Mouse (Mus musculus) cerebellum, postnatal 4 days (tissue): ENCODE data around the gene Zbp1.
A peak's percentile ranks its signal among the peaks of the same experiment; 100 is the strongest.

Experiments used
- DNase-seq, 2 experiments: peaks; one replicate each; pipeline ENCODE4 v3.0.0; 2022; ENCODE audit warnings: low spot score in 2 of 2, mixed read lengths in 1 of 2

The Zbp1 gene

DNA sequence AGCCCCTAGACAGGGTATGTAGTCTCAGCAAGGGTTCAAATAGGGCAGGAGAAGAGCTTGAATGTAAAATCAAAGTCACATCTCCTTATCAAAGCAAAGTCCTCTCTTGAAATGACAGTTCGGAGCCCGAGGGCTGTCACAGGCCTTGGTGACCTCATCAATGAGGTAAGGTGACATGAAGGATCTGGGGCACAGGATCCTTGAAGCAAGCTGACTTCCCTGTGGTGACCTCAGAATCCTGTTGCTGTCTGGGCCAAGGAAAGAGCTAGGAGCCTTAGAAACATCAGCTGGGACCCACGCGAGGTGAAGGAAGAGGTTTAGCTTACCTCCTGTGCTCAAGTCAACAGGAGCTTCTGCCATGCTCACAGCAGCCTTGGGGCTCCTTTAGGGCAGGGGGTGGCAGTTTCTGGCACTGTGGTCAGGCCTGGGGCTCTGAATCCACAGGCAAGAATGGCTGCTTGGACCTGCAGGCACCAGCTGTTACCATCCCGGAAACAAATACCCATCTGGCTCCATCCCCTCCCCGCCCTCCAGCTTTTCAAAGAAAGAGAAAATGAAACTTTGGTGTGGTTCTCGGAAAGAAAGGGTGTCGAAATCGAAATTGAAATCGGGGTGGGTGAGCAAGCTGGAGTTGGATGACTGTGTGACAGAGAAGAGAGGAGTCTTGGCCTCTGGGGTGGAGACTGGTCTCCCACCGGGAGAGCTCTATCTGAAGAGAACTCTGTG lies at the start of gene Zbp1:
TSS of gene Zbp1 (minus strand) at position 508 of the 726 bp plus-strand sequence.
- DNase-seq, result peak in 1 of 2 experiments; percentile 13

DNA sequence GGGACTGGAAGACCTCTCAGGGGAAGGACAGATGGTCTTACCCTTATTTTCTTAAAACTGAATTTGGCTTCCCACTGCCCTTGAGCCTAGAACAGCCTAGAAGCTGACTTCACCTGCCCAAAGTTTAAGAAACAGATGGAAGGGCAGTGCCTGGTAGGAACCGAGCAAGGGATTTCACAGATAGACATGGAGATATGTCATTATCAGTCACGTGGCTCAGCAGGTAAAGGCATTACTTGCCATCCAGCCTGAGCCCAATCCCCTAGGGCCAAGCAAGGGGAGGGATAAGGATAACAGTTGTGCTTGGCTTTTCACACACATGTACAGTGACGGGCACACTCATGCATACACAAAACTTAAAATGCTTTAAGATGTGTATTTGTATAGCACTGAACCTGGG lies 48.8 kb upstream of the Zbp1 start:
- no peak for DNase-seq

DNA sequence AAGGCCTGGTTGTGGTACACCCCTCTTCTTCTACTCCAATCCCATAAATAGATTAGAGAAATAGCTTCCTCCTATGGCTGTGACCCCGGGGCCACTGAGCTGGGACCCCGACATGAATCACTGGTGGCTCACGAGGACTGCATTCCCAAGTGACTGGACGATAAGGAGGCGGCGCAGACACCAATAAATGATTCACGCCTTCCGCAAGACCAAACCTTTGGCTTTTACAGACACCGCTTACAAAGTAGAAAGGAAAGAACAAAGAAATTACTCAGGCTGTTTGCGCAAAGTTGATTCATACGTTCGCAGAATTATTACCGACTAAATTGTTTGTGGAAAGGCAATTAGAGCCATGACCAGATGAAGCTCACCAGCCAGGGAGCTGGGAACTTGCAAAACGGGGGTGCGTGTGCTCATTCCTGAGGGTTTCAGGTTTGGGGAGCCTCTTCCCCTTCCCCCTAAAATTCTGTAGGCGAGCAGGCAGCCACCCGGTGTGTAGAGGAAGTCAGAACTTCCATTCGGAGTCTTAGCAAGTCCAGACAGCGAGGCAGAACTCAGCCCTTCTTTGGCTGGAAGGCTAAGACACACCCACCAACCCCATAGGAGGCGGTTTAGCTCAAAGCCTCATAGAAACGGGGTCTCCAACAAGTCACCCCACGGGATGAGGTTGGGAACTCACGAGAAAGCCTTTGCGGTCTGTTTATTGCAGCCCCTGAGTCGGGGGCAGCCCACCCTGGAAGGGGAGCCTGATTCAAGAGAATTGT lies 47.8 kb upstream of the Zbp1 start:
- no peak for DNase-seq

DNA sequence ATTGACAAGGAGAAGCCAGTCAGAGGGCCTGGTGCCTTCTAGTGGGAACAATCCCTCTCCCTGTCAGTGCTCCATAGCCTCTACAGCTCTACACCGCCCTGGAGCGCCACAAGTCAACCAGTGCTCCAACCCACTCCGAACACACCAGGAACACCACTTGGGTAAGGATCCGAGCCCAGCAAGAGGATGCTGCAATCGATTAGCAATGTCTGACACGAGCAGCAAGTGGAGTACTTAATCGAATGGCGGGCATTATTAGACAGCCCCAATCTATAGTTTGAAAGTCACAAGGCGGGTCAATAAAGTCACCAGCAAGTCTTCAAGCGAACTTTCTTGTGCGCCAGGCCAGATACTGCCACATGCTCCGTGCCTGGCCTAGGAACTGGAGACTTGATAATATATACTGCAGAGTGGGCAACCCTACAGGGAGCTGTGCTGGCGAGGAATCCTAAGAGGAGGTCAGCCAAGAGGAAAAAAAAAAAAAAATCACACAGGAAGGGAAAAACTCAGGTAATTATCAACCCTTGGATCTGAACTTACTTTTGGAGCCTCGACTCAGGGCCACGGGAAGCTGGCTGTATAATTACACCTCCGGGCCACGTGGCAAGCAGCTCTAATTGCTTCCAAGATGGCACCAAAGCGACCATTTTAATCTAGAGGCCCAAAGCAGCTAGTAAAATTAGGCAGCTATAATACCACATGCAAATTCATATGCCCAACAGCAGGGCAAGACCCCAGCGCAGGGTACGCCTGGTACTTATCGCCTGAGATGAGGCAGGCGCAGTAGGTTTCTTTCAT lies 46.9 kb upstream of the Zbp1 start:
- DNase-seq, result no peak

GRCm38 (mm10) chr2:173264467-173265128 lies 45.9 kb upstream of the Zbp1 start:
- peak in 1 of 2 experiments; percentile 55 for DNase-seq

DNA sequence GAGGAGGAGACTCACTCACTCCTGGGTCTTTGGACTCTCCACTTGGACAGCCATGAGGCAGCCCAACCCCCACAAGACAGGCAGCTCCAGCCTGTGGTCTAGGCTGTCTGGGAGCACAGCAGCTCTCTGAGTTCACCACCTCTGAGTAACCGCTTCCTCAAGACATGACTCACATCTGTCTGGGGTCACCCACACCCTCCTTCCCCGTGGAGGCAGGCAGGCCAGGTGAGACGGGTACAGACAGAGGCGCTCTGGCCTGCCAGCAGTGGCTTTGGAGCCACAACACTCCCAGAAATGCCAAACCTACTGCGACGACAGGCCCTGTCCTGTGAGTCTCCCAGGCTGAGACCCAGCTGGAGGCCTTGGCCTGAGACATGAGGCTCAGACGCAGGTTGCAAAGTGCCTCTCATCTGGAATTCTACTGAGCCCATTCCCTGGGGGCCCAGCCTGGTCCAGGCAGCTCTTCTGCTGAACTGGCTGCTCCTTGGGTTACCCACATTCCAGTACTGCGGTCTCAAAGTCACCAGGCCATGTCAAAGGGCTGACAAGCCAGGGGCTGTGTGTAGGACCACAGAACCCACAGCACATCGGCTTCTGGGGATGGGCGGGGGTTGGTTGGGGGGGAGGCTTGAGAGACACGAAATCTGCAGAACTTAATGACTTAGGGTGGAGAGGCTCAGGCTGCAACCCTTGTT lies 45.1 kb upstream of the Zbp1 start:
- no peak for DNase-seq

DNA sequence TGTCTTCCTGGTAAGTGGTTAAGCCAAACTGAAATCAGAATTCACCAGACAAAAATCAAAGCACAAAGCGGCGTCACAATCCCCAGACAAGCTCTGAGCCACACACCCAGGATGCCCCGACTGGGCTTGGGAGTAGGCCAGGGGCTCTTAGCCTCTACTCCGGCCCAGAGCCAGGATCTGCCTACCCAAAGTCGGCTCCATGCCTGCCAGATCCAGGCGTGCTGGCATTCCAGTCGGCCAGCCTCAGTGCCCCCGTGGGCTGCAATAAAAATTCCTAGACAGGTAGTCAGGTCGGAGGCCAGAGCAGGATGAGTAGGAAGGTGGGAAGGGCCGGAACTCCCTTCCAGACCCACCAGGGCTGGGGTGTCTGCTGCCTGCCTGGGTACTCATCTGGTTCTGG lies 42.8 kb upstream of the Zbp1 start:
- peak in 1 of 2 experiments; percentile 61 for DNase-seq

- DNase-seq, result no peak
Observed at GRCm38 (mm10) chr2:173258459-173259091, 39.9 kb upstream of the Zbp1 start.

DNA sequence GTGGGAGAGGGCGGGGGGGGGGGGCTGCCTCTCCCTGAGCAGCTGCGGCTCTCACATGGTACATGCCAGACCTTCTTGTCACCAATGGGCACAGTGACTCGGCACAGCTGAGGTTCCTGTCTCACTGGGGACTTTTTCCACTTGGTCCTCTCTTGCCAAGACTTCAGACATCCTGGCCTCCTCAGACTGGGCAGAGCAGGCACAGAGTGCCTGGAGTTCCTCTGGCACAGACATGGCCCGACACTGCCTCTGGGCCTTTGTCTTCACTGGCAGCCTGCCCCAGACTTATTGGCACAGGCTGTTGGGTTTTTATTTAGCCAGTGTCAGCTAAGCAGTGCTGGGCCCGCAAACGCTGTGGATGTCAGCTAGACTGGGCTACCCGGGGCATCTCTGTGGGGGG lies 38.9 kb upstream of the Zbp1 start:
- peak; percentile 59 to 91 for DNase-seq

DNA sequence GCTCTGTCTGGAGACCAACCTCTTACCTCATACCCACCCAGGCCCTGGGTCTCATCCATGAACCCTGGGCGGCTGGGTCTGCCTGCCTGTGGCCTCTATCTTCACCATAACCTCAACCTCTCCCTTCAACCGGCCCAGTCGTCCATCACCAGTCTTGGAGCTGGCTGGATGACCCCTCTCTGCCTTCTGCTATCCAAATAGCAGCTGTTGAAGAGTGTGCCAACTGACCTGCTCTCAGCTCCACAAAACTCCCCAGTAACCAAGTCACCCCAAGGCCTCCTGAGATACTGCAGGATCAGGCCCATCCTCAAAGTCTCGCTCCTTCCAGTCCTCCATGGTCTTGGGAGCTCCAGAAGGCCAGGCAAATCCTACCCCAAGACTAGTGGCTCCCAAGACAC lies 37.8 kb upstream of the Zbp1 start:
- DNase-seq, result no peak

DNA sequence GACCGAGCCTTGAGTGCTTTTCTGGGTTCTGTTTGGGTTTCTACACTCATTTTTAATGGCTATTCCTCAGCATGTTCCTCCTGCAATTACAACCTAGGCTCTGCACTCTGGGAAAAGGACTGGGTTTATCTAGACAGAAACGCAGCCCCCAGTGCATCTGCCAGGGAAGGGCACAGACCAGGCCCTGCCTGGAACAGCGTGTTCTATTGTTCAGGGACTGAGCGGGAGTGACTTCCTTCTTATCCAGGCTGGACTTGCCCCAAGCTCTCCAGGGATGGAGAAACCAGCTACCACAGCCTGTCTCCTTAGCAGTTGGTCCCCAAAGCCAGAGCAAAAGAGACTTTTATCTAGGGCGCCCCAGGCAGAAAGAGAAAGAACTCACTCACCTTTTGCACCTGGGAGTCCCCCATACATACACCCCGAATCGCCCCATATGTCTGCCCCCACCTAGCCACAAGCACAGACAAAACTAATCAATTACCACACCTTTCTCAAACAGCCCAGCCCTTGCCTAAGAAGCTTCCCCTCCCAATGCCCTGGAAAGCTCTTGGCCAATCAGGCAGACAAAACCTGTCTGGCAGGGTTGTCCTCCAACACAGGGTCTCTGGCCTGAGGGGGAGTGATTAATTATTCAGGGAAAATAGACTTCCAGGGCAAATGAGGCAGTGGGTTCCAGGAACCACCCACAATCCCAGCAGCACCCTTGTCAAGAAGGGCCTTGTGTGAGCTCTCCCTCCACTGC lies 37.3 kb upstream of the Zbp1 start:
- DNase-seq, result no peak

- no peak for DNase-seq
Observed at GRCm38 (mm10) chr2:173253761-173254662, 35.3 kb upstream of the Zbp1 start.

DNA sequence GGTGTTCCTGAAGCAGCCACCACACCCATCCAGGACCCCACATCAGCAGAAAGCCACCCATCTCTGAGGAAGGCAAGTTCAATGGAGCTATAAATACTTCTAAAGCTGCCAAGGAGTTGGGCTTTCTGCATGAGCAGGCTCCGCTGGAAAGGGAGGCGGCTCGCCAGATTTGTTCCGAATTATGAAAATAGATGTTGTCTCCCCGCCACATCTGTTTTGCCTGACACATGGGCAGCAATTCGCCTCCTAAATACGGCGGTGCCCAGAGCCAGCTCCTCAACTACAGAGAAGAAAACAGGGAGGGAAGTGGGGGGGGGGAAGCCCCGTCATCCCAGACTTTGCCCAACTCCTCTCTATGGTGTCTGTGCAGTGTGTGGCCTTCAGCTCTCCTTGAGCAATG lies 33.0 kb upstream of the Zbp1 start:
- no peak for DNase-seq

DNA sequence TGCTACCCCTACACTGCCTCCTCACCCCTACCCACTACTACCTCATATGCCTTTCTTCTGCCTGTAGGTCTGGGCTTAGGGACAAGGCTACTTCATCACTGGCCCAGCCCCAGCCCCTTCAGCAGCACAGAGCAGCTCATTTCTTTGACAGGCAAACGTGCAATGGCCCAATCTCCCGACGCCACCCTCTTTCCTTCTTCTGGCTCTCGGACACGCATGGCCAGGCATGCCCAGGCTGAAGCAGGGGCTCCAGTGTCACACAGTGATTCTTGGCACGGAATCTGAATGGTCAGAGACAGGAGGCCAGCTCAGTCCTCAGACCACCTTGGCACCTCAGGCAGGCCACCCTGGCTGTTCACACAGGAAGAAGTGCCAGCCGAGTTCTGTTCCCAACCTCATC lies 32.4 kb upstream of the Zbp1 start:
- DNase-seq, result no peak

GRCm38 (mm10) chr2:173250411-173250810 lies 31.7 kb upstream of the Zbp1 start:
- DNase-seq, result no peak

DNA sequence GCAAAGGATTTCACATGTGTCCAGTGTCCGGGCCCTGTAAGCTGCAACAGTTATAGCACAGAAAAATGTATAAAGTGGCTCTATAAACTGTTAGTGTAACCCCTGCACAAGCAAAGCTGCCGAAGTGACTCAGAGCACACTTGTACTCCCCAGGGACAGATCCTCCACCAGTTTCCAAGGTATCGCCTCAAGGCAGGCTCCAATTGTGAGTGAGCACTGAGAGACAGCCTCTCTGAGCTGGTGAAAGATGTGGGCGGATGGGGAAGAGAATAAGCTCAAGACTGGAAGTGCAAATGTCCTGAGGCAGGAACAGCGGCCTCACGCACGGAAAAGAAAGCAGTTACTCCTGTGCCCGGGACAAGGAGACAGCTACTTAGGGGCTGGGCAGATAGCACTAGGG lies 31.2 kb upstream of the Zbp1 start:
- no peak for DNase-seq

DNA sequence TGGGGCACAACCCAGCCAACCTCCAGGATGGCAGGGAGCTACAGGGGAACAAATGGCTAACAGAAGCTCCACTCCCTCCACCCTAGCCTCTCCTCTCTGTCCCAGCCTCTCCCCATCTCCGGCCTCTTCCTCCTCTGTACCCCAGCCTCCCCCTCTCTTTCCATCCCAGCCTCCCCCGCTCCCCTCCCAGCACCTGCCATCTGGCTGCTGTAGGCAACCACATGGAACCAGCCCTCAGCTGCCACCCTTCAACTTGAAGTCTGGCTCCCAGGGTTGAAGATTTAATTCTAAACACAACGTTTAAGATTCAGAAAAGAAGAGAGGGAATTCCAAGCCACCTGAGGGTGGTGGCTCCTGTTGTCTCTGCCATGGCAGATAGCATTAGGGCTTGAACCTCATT lies 30.7 kb upstream of the Zbp1 start:
- DNase-seq, result no peak

- DNase-seq, result no peak
Observed at GRCm38 (mm10) chr2:173248822-173249221, 30.1 kb upstream of the Zbp1 start.

DNA sequence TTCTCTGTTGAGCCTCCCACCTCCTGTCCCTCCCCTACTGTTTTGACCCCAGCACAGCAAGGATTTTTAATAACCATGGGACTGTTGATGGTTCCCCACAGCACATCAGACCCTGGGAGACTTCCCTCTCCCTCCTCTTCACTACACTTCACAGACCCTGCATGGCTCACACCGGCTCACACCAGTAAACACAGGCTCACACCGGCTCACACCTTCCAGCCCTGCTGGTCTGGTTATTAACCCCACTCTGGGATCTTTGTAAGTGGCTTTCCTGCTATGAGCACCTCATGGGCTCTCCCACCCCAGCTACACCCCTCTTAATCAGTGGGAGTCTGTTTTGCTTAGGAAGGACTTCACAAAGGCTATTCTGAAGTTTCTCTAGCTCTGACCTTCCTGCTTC lies 29.2 kb upstream of the Zbp1 start:
- DNase-seq, result no peak
